Mouse (Mus musculus): ENCODE measurements around the gene Ltc4s. TPM values are rescaled to one million over a fixed set of nuclear protein-coding genes. Genes with fewer than 3 reads are reported as not detected.

Gene Ltc4s
- 1 to 10 TPM; 3.1 to 4.1 TPM for total RNA-seq (2021)

DNA sequence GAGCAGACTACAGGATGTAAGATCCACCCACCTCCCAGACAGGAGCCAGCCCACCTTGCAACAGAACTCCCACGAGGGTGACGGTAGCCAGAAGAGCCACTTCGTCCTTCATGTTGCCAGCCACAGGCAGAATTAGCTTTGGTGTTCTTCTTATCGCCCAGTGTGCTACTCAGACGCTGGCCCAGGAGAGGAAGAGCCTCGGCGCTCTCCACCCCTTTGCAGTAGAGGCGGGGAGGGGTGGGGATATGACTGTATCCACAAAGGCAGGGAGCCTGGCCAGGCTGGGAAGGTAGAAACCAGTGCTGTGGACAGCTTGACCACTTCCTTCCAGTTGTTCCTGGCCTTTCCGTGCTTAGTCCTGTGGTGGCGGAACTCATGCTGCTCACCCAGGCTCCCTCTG is at the start of gene Ltc4s:
Ltc4s (minus strand) TSS at position 293 of the 400 bp plus-strand sequence.
- no peak for DNase-seq
- intact Hi-C loops (cut with DNase I), result loop anchor here (10.0 kb wide), 1 partner anchor 126 kb away; no protein-coding TSS in a partner anchor

DNA sequence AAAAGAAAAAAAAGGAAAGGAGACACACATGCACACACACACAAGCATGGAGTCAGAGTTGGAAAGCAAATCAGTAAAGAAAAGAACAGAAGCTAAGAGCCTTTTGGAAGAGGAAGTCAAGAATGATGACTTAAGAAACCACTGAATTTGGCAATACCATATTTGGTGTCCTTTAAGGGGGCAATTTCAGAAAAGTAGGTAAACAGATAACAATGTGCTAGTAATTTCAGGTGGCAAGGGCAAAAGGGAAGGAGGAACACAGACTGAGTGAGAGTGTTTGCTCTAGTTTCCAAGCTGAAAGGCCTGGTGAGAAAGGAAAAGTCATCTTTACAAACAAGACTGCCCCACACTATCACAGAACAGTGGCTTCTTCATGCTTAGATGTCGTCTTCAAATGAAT is 48.0 kb upstream of the Ltc4s start:
- intact Hi-C loops (cut with DNase I), result no loop called here
- no peak for DNase-seq

DNA sequence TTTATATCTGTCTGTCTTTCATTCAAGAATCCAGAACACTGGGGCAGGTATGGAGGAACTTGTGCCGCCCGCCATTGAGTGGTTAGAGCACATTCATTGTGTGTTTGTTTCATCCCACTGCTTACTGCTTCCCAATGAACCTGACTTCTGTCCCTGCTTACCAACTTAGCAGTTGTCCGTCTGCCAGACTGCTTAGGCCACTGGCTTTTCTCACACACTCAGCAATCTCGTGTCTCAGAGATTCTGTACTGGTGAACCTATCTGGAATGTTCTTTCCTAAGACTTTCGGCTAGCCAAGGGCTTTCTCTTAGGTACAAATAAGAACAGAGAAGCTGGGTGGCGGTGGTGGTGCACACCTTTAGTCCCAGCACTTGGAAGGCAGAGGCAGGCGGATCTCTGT is 47.3 kb upstream of the Ltc4s start:
- DNase-seq, result no peak
- intact Hi-C loops (cut with DNase I), result no loop called here

DNA sequence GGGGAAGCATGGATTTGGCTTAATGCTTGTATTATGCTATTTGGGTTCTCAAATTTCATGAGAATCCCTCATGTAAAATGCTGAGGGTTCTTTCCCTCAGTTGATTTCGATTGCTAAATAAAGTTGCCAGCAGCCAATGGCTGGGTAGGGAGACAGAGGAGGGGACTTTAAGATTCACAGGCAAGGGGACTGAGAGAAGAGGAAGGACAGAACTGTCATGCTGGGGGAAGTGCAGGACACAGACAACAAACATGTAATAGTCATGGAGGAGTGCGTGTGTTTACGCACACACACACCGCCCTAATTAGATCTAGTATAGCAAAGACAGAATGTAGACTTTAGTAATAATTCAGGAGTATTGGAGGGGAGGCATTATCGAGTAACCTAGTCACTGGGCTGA is 46.8 kb upstream of the Ltc4s start:
- DNase-seq, result no peak
- intact Hi-C loops (cut with DNase I), result no loop called here

DNA sequence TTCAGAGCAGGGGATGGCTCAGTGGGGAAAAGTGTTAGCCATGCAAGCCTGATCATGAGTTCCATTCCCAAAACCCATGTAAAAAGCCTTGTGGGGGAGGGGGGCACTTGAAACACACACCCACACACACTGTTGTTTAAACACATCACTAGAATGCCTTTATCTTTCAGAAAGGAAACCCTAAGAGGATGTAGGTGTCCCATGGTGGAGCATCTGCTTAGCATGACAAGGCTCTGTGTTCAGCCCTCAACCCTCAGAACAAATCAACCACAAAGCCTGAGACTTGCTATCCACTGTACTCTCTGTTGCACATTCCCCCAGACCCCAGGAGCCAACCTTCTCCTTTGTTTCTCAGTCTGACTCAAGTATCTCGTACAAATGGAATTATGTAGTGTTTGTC is 41.6 kb upstream of the Ltc4s start:
- intact Hi-C loops (cut with DNase I), result no loop called here
- DNase-seq, result no peak

DNA sequence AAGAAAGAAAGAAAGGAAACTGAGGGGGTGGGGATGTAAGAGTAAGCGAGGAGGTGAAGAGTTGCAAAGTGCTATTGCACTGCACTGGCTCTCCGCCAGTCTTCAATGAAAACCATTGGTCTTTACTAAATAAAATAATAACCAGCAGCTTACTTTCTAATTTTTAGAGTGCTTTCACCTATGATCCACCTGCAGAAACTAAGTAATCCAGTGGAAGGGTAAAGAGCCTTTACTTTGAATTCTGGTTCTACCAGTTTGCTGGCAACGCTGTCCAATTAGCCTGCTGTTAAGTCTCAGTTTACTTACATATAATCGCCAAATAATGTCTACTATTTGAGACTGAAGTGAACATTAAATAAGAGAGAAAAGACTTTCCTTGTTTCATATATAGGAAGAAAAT is 40.6 kb upstream of the Ltc4s start:
- intact Hi-C loops (cut with DNase I), result no loop called here
- DNase-seq, result no peak

DNA sequence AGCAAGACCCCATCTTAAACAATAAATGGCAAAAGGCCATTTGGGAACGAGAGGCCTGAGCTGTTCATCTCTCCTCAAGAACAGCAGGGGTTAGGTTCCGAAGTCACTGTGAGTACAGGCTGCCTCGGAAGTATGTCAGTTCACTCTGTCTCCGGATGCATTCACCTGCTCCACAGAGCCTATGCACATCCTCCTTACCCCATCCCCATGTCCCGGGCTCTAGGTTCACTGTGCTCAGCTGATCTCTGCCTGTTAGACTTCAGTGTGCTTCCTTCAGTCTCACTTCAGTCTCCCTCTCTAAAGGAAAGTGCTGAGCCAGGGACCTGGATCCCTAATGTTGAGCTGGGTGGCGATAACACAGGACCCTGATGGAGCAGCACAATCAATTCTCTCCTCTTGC is 39.3 kb upstream of the Ltc4s start:
- DNase-seq, result no peak
- intact Hi-C loops (cut with DNase I), result no loop called here

DNA sequence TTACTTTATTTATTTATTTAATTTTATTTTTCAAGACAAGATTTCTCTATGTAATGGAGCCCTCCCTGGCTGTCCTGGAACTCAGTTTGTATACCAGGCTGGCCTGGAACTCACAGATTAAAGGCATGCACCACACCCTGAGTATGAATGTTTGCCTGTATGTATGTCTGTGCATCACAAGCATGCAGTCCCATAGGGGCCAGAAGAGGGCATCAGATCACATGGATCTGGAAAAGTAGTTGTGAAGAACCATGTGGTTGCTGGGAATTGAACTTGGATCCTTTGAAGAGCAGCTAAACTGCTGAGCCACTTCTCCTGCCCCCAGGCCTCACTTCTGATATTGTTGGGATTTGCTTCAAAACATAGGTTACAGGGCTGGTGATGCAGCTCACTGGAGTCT is 38.6 kb upstream of the Ltc4s start:
- no peak for DNase-seq
- intact Hi-C loops (cut with DNase I), result no loop called here

DNA sequence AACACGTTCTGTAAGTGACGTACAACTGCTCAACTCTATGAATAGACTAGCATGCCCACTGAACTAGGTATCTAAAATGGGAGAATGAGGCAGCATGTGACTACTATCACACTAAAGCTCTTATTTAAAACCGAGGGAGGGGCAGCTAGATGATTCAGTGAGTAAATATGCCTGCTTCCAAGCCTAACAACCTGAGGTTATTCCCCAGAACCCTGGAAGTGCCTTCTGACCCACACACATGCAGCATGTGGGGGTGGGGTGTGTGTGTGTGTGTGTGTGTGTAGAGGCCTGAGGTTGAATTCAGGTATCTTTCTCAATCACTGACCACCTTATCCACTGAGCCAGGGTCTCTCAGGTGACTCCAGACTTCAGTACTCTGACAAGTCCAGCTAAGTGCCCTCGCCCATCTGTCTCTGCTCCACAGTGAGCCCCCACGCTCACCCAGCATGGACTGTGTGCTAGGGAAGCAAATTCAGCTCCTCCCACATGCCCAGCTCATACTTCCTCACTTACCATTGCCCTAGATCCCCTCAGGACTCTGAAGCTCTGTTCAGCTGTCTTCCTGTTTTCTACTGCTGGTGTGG is 37.2 kb upstream of the Ltc4s start:
- intact Hi-C loops (cut with DNase I), result no loop called here
- DNase-seq, result no peak

DNA sequence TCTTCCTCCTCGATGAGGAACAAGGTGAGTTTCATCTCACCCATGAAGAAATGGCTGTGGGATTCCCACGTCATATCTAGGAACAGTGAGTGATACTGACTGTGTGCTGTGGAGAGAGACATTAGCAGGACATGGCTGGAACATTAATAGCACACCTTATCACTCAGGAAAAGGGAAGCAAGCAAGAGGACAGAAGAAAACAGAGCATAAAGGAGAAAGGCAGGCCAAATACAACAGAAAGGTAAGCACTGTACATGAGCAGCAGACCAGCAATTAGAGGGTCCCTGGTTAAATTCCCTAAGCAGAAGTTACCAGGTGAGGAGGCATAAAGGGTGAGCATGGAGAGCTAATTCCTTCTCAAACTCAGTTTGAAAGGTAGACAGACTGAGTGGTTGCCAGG is 36.7 kb upstream of the Ltc4s start:
- DNase-seq, result no peak
- intact Hi-C loops (cut with DNase I), result no loop called here

DNA sequence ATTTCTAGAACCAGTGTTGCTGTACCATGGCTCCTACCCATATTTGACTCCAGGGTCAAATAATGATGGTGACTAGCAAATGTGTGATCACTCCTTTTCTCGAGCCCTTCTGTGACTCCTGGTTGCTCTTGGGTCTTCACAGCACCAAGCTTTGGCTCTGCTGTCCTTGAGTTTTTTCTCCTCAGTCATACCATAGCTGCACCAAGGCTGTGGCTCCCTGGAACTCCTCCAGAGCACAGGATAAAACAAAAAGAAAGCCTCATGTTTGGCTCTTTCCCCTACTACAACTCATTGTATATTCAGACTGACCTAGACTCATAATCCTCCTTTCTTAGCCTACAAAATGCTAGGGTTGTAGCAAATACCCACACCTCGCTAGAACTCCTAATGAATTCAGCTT is 34.4 kb upstream of the Ltc4s start:
- intact Hi-C loops (cut with DNase I), result no loop called here
- no peak for DNase-seq

DNA sequence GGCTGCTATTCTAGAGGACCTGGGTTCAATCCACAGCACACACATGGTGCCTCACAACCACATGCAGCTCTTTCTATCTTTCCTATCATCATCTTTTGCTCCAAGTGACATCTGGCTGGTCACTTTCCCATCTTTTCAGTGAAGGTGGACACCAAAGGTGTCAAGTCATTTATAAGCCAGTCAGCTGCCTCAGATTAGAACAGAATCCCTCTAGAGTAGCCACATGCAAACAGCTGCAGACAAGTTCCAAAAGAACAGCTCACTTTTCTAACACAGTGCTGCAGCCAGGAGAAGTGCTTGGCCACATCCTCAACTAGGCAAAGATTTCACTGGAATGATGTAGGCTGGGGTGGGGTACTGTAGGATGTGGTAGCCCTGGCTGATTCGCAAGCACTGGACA is 31.5 kb upstream of the Ltc4s start:
- DNase-seq, result no peak
- intact Hi-C loops (cut with DNase I), result no loop called here

DNA sequence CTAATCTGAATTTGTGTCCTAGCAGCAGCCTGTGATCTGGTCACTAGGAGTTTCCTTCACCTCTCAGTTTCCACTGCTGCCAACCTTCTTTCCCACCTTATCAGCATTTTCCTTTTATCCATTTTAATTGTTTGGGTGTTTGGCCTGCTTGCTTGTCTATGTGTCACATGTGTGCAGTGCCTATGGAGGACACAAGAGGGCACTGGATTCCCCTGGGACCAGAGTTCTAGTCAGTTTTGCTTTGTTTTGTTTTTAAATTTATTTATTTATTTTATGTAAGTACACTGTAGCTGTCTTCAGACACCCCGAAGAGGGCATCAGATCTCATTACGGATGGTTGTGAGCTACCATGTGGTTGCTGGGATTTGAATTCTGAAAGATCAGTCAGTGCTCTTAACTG is 30.7 kb upstream of the Ltc4s start:
- intact Hi-C loops (cut with DNase I), result no loop called here
- DNase-seq, result no peak

DNA sequence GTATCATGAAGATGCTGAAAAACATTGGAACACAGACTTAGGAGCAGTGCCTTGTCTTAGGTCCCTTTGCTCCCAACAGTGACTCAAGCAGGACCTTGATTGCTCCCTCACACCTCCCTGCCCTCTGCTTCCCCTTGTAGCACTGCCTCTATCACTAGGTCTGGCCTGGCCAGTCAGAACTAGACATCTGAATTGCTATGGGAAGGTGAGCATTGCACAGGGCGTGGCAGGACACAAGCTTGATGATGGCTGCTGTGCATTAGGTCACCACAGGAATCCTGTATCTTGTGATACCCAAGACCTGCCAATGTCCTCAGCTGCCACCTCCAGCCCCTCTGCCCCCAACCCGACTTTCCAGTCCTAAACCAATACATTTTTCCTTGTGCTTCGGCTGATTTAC is 28.6 kb upstream of the Ltc4s start:
- intact Hi-C loops (cut with DNase I), result no loop called here
- DNase-seq, result no peak

DNA sequence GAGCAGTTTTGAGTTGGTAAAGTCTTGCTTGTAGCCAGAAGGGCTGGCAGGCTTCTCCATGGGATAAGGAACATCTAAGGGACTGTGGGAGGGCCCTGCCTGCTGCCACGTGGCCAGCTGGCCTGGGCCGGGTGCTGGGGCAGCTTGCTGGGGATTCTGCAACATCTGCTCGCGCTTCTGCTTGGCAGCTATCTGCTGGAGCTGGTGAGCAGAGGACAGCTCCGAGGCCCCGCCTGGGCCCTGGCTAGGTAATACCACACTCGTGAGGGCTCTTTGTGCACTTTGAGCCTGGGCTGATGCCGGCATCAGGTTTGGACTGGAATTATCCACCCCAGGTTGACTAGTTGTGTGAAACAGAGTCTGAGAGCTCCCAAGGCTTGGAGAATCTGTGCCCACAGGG is 27.5 kb upstream of the Ltc4s start:
- DNase-seq, result peak; percentile 71
- intact Hi-C loops (cut with DNase I), result no loop called here

DNA sequence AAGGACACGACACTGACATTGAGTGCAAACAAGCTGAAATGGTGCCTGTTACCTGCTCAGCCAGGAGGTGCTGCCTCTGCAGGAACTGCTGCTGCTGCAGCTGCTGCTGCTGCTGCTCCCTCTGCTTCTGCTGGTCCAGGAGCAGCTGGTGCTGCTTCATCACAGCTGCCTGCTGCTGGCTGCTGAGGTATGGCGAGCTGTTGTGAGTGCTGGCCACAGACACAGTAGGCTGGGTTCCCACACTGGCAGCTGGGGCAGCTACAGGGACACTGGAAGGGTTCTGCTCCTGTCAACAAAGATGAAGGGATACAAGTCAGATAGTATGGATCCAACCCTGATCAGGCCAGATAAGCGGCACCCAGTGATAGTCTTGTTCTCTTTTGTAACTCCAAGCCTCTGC is 24.8 kb upstream of the Ltc4s start:
- no peak for DNase-seq
- intact Hi-C loops (cut with DNase I), result no loop called here

DNA sequence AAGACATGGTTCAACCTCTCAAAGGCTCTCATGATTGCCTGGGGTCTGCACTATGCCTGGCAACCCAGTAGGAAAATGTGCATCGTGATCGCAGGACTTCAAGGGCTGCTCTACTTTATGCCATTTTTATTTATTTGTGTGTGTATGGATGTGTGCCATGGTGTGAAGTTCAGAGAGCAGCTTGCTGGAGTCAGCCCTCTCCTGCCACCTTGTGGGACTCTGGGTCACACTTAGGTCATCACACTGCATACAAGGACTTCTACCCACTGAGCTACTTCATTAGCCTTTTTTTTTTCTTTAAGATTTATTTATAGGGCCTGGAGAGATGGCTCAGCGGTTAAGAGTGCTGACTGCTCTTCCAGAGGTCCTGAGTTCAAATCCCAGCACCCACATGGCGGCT is 23.6 kb upstream of the Ltc4s start:
- intact Hi-C loops (cut with DNase I), result no loop called here
- no peak for DNase-seq

DNA sequence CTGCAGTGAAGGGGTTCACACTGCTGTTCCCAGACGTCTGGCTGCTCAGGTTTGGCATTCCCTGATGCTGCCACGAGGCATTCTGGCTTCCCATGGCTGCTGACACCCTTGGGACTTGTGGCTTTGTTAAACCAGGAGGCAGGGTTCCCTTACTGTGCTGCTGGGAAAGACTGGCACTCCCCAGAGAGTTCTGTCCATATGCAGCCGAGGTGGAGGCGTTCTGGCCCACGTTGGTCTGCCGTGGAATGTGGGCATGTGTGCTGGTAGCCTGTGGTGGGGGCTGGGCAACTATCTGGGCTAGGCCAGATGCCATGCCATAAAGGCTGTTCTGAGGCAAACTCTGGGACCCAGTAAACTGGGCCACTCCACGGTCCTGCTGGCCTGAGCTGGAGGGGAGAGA is 19.9 kb upstream of the Ltc4s start:
- intact Hi-C loops (cut with DNase I), result no loop called here
- DNase-seq, result no peak

DNA sequence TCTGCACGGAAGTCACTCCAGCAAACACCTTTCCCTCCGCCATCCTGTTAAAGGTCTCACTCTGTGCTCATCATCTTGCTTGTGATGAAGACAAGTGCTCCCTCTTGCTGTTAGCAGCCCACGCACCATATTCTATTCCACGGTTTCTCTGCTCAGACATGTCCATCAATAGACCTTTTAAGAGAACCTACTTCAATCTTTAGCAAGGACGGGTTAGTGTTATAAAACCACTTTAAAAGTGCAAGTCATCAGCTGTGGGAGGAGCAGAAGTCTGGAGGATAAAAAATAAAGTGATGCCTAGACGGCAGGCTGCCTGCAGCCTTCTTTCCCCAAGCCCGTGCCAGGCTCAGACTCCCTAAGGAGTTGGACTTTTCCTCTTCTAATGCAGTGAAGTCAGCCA is 18.2 kb upstream of the Ltc4s start:
- DNase-seq, result no peak

DNA sequence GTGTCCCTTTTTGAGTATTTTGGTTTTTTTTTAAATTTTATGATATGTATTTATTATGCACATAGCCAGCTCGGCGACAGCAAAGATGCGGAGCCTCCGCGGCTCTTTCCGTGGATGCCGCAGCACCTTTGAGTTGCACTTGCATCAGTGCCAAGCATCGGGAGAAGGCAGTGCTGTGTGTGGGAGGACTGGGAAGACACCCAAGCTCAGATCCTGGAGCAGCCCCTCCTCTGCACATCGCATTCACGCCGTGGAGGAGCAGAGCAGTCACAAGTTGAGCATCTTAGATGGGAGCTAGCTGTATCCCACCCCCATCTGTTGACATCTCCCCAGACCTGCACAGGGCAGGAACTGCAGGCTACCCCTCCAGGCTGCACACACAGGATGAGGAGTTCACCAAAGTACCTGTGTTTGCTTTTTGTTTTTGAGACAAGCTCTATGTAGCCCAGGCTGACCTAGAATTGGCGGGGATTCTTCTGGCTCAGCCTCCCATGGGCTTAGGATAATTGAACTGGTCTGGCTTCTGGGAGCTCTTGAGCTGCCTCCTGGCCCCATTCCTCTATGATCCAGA is 15.7 kb upstream of the Ltc4s start:
- intact Hi-C loops (cut with DNase I), result no loop called here

More for the DNA sequence above, 18.2 kb upstream of the Ltc4s start:
- intact Hi-C loops (cut with DNase I), result no loop called here

DNA sequence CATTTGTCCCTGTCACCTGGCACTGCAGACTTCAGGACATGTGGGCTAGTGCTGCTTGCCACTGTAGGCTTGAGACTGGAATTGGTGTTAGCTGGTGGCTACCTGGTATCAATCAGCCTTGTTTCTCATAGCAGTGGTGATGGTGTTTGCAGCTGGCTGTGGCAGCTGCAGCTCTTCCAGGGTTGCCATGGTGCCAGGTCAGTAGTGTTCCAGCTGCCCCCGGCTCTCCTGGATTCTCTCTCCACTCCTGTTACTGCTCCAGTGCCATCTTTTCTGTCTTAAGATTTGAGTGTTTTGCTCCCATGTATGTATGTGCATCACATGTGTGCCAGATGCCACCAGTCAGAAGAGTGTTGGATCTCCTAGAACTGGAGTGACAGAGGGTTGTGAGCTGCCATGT is 15.0 kb upstream of the Ltc4s start:
- DNase-seq, result no peak
- intact Hi-C loops (cut with DNase I), result no loop called here

More for the DNA sequence above, 15.7 kb upstream of the Ltc4s start:
- no peak for DNase-seq

DNA sequence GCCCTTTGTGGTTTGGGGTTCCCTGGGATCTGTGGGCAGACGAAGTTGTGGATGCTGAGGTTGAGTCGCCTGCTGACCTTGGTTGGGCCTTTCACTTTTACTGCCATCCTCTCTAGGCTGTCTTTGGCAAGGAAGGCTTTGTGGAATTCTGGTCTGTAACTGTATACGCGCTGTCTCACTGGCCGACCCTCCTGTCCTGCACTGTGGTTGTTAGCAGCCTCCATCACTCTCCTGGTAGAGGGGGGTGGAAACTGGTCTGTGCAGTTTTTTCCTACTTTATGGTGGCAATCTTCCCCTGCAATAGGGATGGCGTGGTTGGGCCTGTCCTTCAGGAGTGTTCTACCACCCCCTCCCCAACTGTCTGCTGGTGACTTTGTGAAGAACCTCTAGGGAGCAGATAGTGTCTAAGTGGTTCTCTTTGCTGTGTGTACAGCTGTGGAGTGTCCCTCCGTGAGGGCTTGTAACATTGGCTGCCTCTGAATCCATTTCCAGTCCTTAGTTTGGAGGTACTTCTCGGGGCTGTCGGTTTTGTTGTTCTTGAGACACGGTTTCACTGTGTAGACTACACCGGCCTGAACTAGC is 14.4 kb upstream of the Ltc4s start:
- DNase-seq, result no peak
- intact Hi-C loops (cut with DNase I), result no loop called here

DNA sequence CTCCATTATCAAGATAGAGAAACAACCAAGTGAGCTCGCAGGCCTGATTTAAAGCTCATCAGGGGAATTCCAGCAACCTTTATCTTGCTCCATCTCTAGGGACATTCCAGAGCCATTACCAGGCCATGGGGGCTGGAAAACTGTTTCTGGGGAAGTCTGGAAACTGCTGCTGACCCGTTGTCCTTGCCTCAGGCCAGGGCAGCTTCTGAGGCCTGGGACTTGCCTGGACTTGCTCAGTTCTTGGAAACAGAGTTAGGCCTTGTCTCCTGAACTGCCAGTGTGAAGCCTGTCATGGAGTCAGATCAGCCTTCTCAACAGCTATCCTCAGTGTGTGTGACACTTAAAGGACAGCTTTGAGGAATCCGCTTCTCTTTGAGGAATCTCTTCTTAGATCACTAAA is 13.8 kb upstream of the Ltc4s start:
- intact Hi-C loops (cut with DNase I), result no loop called here
- DNase-seq, result no peak

Data from left cerebral cortex, postnatal 4 days (tissue).